Mouse (Mus musculus) kidney, postnatal 0 days (tissue): ENCODE measurements around the gene Aldh3b1. TPM values are rescaled to one million over a fixed set of nuclear protein-coding genes. Genes with fewer than 3 reads are reported as not detected.

Experiments
- ATAC-seq: fragments of 200-750 bp; cut with Nextera tagmentation; replicated peaks from 2 replicates; pipeline ENCODE4 v1.8.0; 2017; ENCODE audit warnings: low read depth, moderate number of reproducible peaks, moderate TSS enrichment, moderate library complexity; ENCODE audit not compliant: low FRiP score
- DNase-seq: peaks from one replicate; pipeline ENCODE4 v3.0.0-alpha.2; 2016; ENCODE audit warnings: low spot score
- H3K27ac ChIP-seq: fragments of 300-500 bp; sonication (generic); 2 replicates; pipeline ENCODE4 v1.5.1; 2014; ENCODE audit warnings: mild to moderate bottlenecking
- H3K27me3 ChIP-seq: fragments of 300-500 bp; sonication (generic); 2 replicates; pipeline ENCODE4 v1.6.1; 2014; ENCODE audit warnings: low read length, mixed read lengths; ENCODE audit not compliant: insufficient read depth
- H3K36me3 ChIP-seq: fragments of 300-500 bp; sonication (generic); 2 replicates; pipeline ENCODE4 v1.6.1; 2014; ENCODE audit warnings: low read length, mixed read lengths; ENCODE audit not compliant: insufficient read depth
- H3K4me1 ChIP-seq: fragments of 300-500 bp; sonication (generic); replicated peaks from 2 replicates; pipeline ENCODE4 v1.6.1; 2014; ENCODE audit warnings: antibody characterized with exemption, low read length, mixed read lengths; ENCODE audit not compliant: insufficient read depth
- H3K4me2 ChIP-seq: fragments of 300-500 bp; sonication (generic); 2 replicates; pipeline ENCODE4 v1.6.1; 2014; ENCODE audit warnings: mild to moderate bottlenecking, low read length, moderate library complexity, mixed read lengths
- H3K4me3 ChIP-seq: fragments of 300-500 bp; sonication (generic); replicated peaks from 2 replicates; pipeline ENCODE4 v1.5.1; 2014; ENCODE audit warnings: low read depth, low read length
- H3K9ac ChIP-seq: fragments of 300-500 bp; sonication (generic); 2 replicates; pipeline ENCODE4 v1.6.1; 2014; ENCODE audit warnings: low read depth, low read length
- H3K9me3 ChIP-seq: fragments of 300-500 bp; sonication (generic); replicated peaks from 2 replicates; pipeline ENCODE4 v1.6.1; 2016; ENCODE audit warnings: low read length, inconsistent platforms, mixed read lengths
- CTCF ChIP-seq: IDR thresholded peaks from 2 replicates; pipeline ENCODE4 v1.5.1; 2016; ENCODE audit warnings: antibody characterized with exemption, low read depth, mild to moderate bottlenecking, moderate library complexity
- WGBS: fragments of 180-500 bp; shearing (Covaris S2); extraction: QIAGEN DNeasy Blood & Tissue Kit; methylation state at CpG from one replicate; pipeline ENCODE4 v1.1.7; 2014; 5-methylcytosine and 5-hydroxymethylcytosine counted together
- polyA plus RNA-seq: library from polyadenylated mRNA; unstranded; fragments of >200 nt; fragmentation: Nextera tagmentation; extraction: Ambion mirVana; gene quantifications from 2 replicates; pipeline ENCODE4 v1.2.1, GENCODE M21; 2015

The Aldh3b1 gene
- polyA plus RNA-seq, 1 experiment from 2014 or later = 3.8 TPM

- H3K4me1 ChIP-seq = peaks cover 8% of the 10 kb centered on the region; the same call in 1 of the 2 replicates
- no peak overlapping the region for H3K27ac ChIP-seq
- no peak for ATAC-seq
- H3K27me3 ChIP-seq = no peaks in the 10 kb centered on the region
- no peak for TF ChIP-seq CTCF
- no peaks in the 10 kb centered on the region for H3K36me3 ChIP-seq
- H3K4me3 ChIP-seq = no peak overlapping the region
- H3K4me2 ChIP-seq = no peak overlapping the region
- no peaks in the 10 kb centered on the region for H3K9me3 ChIP-seq
- no peak overlapping the region for H3K9ac ChIP-seq
- no peak for DNase-seq
Observed at GRCm38 (mm10) chr19:3919928-3920327, 9.7 kb downstream of the Aldh3b1 start.

DNA sequence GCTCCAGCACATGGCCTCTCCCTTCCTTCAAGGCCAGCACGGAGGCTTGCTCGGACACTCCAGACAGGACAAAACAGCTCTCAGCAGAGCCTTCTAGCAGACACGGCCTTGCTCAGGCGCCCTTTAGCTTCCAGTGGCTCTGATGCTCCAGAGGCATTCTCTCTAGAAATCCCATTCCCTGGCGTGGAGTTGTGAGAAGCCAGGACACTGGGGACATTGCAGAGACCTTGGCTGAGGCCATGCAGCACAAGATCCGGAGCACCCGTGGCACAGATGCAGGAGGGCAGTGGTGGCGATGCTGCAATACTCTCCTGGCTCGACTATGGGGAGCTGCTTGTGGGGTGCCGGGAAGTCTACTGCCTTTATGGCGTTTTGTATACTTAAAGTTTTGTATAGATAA lies 12.9 kb downstream of the Aldh3b1 start:
- Histone ChIP-seq H3K36me3 (no peaks in the 10 kb centered on the region), H3K4me1 (peaks cover 13% of the 10 kb centered on the region), H3K4me3 (no peak overlapping the region), H3K27me3 (no peaks in the 10 kb centered on the region), H3K4me2 (no peak overlapping the region), H3K27ac (no peak overlapping the region), H3K9ac (no peak overlapping the region), H3K9me3 (no peaks in the 10 kb centered on the region)
- no peak for TF ChIP-seq CTCF
- 81% methylated on average over 11 of the region's 11 CpGs for WGBS
- DNase-seq = no peak
- ATAC-seq = no peak

DNA sequence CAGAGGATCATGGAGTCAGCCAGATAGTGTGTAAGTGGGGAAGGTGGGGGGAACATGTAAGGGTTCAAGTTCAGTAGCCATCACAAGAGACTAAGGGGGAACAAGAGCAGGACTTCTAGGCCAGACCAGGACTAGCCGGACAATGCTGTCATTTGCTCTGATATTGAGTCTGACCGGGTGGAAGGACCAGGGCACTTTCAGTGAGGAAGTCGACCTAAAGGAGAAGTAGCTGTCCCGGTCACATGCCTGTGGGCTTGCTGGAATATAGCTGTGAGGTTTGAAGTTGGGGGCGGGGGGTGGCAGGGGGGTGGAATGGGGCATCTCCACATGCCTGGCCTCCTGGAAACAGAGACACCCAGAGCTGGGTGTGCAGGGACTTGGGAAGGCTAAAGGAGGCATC lies 15.1 kb downstream of the Aldh3b1 start:
- 89% methylated on average over 5 of the region's 5 CpGs for WGBS
- Histone ChIP-seq H3K27ac (no peak overlapping the region), H3K36me3 (peaks cover 15% of the 10 kb centered on the region), H3K4me1 (peaks cover 13% of the 10 kb centered on the region), H3K9me3 (no peaks in the 10 kb centered on the region), H3K4me2 (no peak overlapping the region), H3K27me3 (no peaks in the 10 kb centered on the region), H3K4me3 (no peak overlapping the region), H3K9ac (no peak overlapping the region)
- DNase-seq = no peak
- no peak for TF ChIP-seq CTCF
- no peak for ATAC-seq

DNA sequence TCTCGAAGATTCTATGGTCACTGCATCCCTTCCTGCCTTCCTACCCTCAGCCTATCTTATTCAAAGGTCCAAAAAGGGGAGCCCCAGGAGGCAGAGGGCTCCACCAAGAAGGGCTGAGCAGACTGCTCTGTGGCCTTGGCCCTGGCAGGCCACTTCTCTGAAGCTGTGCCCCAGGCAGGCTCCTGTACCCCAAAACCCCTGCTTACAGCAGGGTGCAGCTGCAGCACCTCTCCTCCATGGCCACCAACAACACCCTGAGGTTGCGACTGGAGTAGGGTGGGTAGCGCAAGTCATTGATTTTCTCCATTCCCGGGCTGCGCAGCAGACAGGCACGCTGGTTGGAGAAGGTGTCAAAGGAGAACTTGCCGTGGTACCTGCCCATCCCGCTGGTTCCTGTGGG lies 15.9 kb downstream of the Aldh3b1 start:
- no peak for DNase-seq
- WGBS = 83% methylated on average over 8 of the region's 8 CpGs
- H3K9ac ChIP-seq = peak overlapping the region; percentile 43; the same call in 1 of the 2 replicates

DNA sequence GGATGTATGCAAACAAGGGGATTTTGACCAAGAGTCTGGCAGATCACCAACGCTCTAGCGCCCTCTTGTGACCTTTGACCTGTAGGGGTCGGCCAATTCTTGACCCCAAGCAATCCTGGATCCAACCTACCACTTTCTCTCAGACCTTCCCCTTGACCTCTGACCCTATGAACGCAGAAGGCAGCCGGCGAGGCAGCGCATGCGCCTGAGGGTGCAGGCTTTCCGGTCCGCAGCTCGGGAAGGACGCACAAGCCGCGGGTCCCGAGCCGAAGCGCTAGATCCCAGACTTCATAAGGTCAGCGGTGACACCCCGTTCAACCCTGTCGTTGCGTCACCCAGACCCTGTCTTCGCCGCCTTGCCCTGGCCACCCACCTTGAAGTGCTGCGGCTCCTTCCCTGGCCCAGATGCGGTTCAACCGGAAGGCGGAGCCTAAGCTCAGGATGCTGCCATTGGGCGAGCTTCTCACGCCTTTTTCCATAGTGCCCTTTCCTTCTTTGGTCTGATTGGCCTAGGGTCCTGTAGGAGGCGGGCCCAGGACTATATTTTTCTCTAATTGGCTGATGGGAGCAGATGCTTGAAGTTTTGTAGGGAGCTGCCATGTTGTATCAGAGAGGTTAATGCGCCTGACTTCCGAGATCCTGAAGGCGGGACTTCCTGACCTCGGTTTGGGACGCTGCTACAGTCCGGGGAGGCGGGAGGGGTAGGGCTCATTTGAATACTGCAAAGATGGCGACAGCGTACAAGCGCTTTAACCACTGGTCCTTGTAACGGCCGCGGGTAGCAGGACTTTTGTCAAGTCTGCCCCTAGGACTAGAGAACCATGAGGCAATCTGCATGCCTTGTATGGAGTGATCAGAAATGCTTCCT lies 17.0 kb downstream of the Aldh3b1 start, which contains the start of gene Ndufs8:
Gene Ndufs8 (minus strand): TSS at position 438 of the 868 bp plus-strand sequence.
- WGBS = under 1% methylated on average over 43 of the region's 43 CpGs
- H3K27me3 ChIP-seq = no peaks in the 10 kb centered on the region
- peak within 1 kb of the TSS; percentile 65 for H3K4me2 ChIP-seq
- H3K9me3 ChIP-seq = no peaks in the 10 kb centered on the region
- no peak; the same call in 1 of the 2 replicates for TF ChIP-seq CTCF
- ATAC-seq = peak; percentile 96
- H3K27ac ChIP-seq = peak within 1 kb of the TSS; percentile 88
- DNase-seq = peak; percentile 100
- H3K4me1 ChIP-seq = peaks cover 12% of the 10 kb centered on the region
- H3K9ac ChIP-seq = peak within 1 kb of the TSS; percentile 66
- peaks cover 26% of the 10 kb centered on the region for H3K36me3 ChIP-seq
- H3K4me3 ChIP-seq = peak within 1 kb of the TSS; percentile 57

More for the DNA sequence above, 15.9 kb downstream of the Aldh3b1 start:
- no peak for TF ChIP-seq CTCF
- peak overlapping the region; percentile 65 for H3K4me2 ChIP-seq
- H3K27ac ChIP-seq = peak overlapping the region; percentile 75; the same call in 1 of the 2 replicates
- H3K27me3 ChIP-seq = no peaks in the 10 kb centered on the region
- peaks cover 20% of the 10 kb centered on the region for H3K36me3 ChIP-seq
- no peaks in the 10 kb centered on the region for H3K9me3 ChIP-seq
- H3K4me1 ChIP-seq = peaks cover 10% of the 10 kb centered on the region
- ATAC-seq = no peak
- peak overlapping the region; percentile 57 for H3K4me3 ChIP-seq

- WGBS = 70% methylated on average over 5 of the region's 5 CpGs
- no peak overlapping the region for H3K9ac ChIP-seq
- no peak for TF ChIP-seq CTCF
- H3K4me2 ChIP-seq = no peak overlapping the region
- H3K9me3 ChIP-seq = no peaks in the 10 kb centered on the region
- ATAC-seq (no peak), DNase-seq (no peak)
- peaks cover 26% of the 10 kb centered on the region for H3K36me3 ChIP-seq
- H3K27me3 ChIP-seq = no peaks in the 10 kb centered on the region
- H3K4me3 ChIP-seq = no peak overlapping the region
- peaks cover 25% of the 10 kb centered on the region for H3K4me1 ChIP-seq
- H3K27ac ChIP-seq = no peak overlapping the region
Observed at GRCm38 (mm10) chr19:3910206-3910605, 19.4 kb downstream of the Aldh3b1 start.
